Mouse (Mus musculus) C2C12 (cell line): ENCODE results near the gene Fam8a1.

ENCODE experiments used
- CEBPB ChIP-seq: IDR thresholded peaks from one replicate; pipeline ENCODE4 v1.6.1; 2011; ENCODE audit warnings: low read depth, mild to moderate bottlenecking, control low read depth, moderate library complexity
- CTCF ChIP-seq: IDR thresholded peaks from one replicate; pipeline ENCODE4 v1.5.1; 2011; ENCODE audit not compliant: control insufficient read depth, insufficient read depth, insufficient read length
- MAX ChIP-seq: IDR thresholded peaks from one replicate; pipeline ENCODE4 v1.6.1; 2011; ENCODE audit warnings: mild to moderate bottlenecking, control low read depth
- MYOD1 ChIP-seq: IDR thresholded peaks from one replicate; pipeline ENCODE4 v1.6.1; 2011; ENCODE audit warnings: low read depth; ENCODE audit not compliant: control insufficient read depth, insufficient read length

DNA sequence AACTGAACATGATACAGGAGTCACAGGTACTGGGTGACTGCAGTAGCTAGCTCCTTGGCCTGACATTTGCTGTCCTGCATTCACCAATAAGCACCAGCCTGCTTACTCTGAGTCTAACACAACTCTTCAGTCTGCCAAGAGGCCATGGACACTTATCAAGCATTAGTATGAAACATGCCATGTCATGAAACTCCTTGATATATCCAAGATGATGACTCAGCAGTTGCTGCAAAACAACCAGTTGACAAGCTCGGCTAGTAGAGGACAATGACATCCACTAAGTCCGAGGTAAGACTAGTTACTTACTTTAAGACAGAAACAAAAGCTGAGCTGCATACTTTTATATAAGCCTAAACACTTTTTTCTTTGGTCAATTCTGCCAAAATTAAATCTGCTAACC lies 55.9 kb downstream of the Fam8a1 start:
- TF ChIP-seq CEBPB (no peak), CTCF (no peak), MAX (no peak), MYOD1 (no peak)
